29 mouse cellular contexts compared by ENCODE assay signal in genomic region chr5:86111074-86111473, GRCm38 (mm10). TPM values are rescaled to one million over a fixed set of nuclear protein-coding genes. Genes with fewer than 3 reads are reported as not detected.
"Had no signal": no experiment of that assay in that cellular context is flagged by ENCODE, and none has a peak within 500 bp of the region (broad histone marks: within the 10 kb centered on the region; RNA-seq: fewer than 3 reads in every experiment).

No protein-coding gene starts in this region.

- DNase-seq: cerebellum, adult 2 months; cerebellum, adult 8-10 months; cerebellum, adult 9-10 months; cerebellum, adult 9-11 months; cerebellum, postnatal 10 days; cerebellum, postnatal 14 days; cerebellum, postnatal 25 days; cerebellum, postnatal 36 days; embryo, embryonic 11 days; forebrain, postnatal 0 days; gastrocnemius, adult 2 months; gastrocnemius, postnatal 10 days; gastrocnemius, postnatal 14 days; gastrocnemius, postnatal 25 days; gastrocnemius, postnatal 36 days; heart, adult 11 months; heart, adult 18-20 months; heart, adult 2 months had no signal

- ATAC-seq: forebrain, embryonic 13.5 days; forebrain, embryonic 14.5 days; forebrain, embryonic 15.5 days; forebrain, embryonic 16.5 days; forebrain, postnatal 0 days had no signal

- H3K4me1 ChIP-seq: embryonic facial prominence, embryonic 10.5 days; embryonic facial prominence, embryonic 12.5 days; embryonic facial prominence, embryonic 13.5 days; embryonic facial prominence, embryonic 15.5 days; forebrain, embryonic 10.5 days; forebrain, embryonic 12.5 days; forebrain, embryonic 13.5 days; forebrain, embryonic 15.5 days had no signal

- H3K9me3 ChIP-seq: embryonic facial prominence, embryonic 10.5 days; embryonic facial prominence, embryonic 12.5 days; embryonic facial prominence, embryonic 13.5 days; embryonic facial prominence, embryonic 15.5 days; forebrain, embryonic 10.5 days; forebrain, embryonic 12.5 days; forebrain, embryonic 13.5 days; forebrain, embryonic 15.5 days had no signal

- H3K27ac ChIP-seq: embryonic facial prominence, embryonic 10.5 days; embryonic facial prominence, embryonic 12.5 days; embryonic facial prominence, embryonic 13.5 days; embryonic facial prominence, embryonic 15.5 days; forebrain, embryonic 10.5 days; forebrain, embryonic 12.5 days; forebrain, embryonic 13.5 days; forebrain, embryonic 15.5 days; gastrocnemius, adult 2 months; heart, adult 2 months had no signal

- H3K27me3 ChIP-seq: embryonic facial prominence, embryonic 12.5 days; embryonic facial prominence, embryonic 13.5 days; embryonic facial prominence, embryonic 15.5 days; forebrain, embryonic 12.5 days; forebrain, embryonic 13.5 days; forebrain, embryonic 15.5 days had no signal

- H3K9ac ChIP-seq: embryonic facial prominence, embryonic 12.5 days; embryonic facial prominence, embryonic 13.5 days; embryonic facial prominence, embryonic 15.5 days; forebrain, embryonic 12.5 days; forebrain, embryonic 13.5 days; forebrain, embryonic 15.5 days; forebrain, postnatal 0 days had no signal

- H3K4me3 ChIP-seq: embryonic facial prominence, embryonic 10.5 days; embryonic facial prominence, embryonic 12.5 days; embryonic facial prominence, embryonic 13.5 days; embryonic facial prominence, embryonic 15.5 days; erythroblast, embryonic 14.5 days; forebrain, embryonic 10.5 days; forebrain, embryonic 12.5 days; forebrain, embryonic 13.5 days; forebrain, embryonic 15.5 days; gastrocnemius, adult 2 months; heart, adult 2 months had no signal

- H3K4me2 ChIP-seq: embryonic facial prominence, embryonic 12.5 days; embryonic facial prominence, embryonic 13.5 days; embryonic facial prominence, embryonic 15.5 days; forebrain, embryonic 12.5 days; forebrain, embryonic 13.5 days; forebrain, embryonic 15.5 days had no signal

RNA-seq across cellular contexts. Expression of gene Stap1, which starts 39.5 kb away (rescaled TPM):
- polyA plus RNA-seq: cerebellum, adult 2 months; embryonic facial prominence, embryonic 10.5 days; erythroblast, embryonic 14.5 days had no signal
